Comparison of ENCODE assay signal across 8 mouse cellular contexts in genomic region chr3:136837589-136837988, GRCm38 (mm10).
A peak's percentile ranks its signal among the peaks of the same experiment; 100 is the strongest.
DNase-seq lines count a peak whose midpoint lies in the region; ATAC-seq and TF ChIP-seq lines count a peak whose summit lies in the region.

No protein-coding gene starts in this region.

- no peaks in the 10 kb centered on the region for H3K27me3 ChIP-seq in liver, embryonic 14.5 days (ENCODE audit: control insufficient read depth, insufficient read depth, low read length)

- H3K4me2 ChIP-seq in liver, embryonic 14.5 days (ENCODE audit: low read depth): no peak overlapping the region

- WGBS in liver, embryonic 14.5 days (ENCODE audit: insufficient replicate concordance): 52% methylated on average over 3 of the region's 3 CpGs

- H3K4me1 ChIP-seq in liver, embryonic 14.5 days (replicated peaks; ENCODE audit: control insufficient read depth in 2 of 2, insufficient read depth in 2 of 2, low read length in 1 of 2): peaks cover 0 to 28% of the 10 kb centered on the region in 2 experiments; a peak in 2 of 4 replicates

- H3K36me3 ChIP-seq in liver, embryonic 14.5 days (replicated peaks; ENCODE audit: control insufficient read depth, insufficient read depth, low read depth): no peaks in the 10 kb centered on the region

- no peak for TF ChIP-seq EP300 in liver, embryonic 14.5 days (IDR thresholded peaks at IDR 0.05; ENCODE audit: low read depth)

- peak; percentile 71 for TF ChIP-seq CTCF in liver, embryonic 14.5 days (IDR thresholded peaks at IDR 0.05; ENCODE audit: low read depth)

- H3K9me3 ChIP-seq in liver, embryonic 14.5 days (ENCODE audit: control insufficient read depth, low read length): no peaks in the 10 kb centered on the region

- 0 out of 2 replicates have a peak, but pooled peaks have one; percentile 41 for ATAC-seq in liver, embryonic 14.5 days (ENCODE audit: insufficient read depth)

- H3K9ac ChIP-seq in liver, embryonic 14.5 days (replicated peaks): no peak overlapping the region

- H3K27ac ChIP-seq in liver, embryonic 14.5 days: no peak overlapping the region

- peak; percentile 38 to 43 for DNase-seq in frontal cortex, postnatal 14 days (ENCODE audit: low spot score in 2 of 2)
- no peak for DNase-seq in frontal cortex, postnatal 36 days (ENCODE audit: low spot score in 2 of 2)
- peak; percentile 65 for DNase-seq in right cerebral cortex, postnatal 14 days
- no peak for DNase-seq in right cerebral cortex, postnatal 36 days (ENCODE audit: low spot score in 2 of 2)
- DNase-seq in cerebellum, postnatal 14 days: peak; percentile 68 to 79
- DNase-seq in liver, embryonic 14.5 days (ENCODE audit: low read depth in 3 of 3, low spot score in 3 of 3): peak in 2 of 3 experiments; percentile 16 to 35
- DNase-seq in spleen, postnatal 14 days (ENCODE audit: low spot score in 2 of 2): peak; percentile 22 to 36
- DNase-seq in urinary bladder, postnatal 36 days (ENCODE audit: low spot score in 2 of 2): no peak

- H3K4me3 ChIP-seq in liver, embryonic 14.5 days (ENCODE audit: insufficient read depth in 1 of 2, low read depth in 2 of 2, low read length in 2 of 2): no peak overlapping the region

Comparison
In these comparisons a context has a peak if more than half of its experiments do, and no peak if none do; other contexts are left out.
1. DNase-seq: peak in frontal cortex, postnatal 14 days (2 of 2), right cerebral cortex, postnatal 14 days (single experiment), cerebellum, postnatal 14 days (2 of 2), liver, embryonic 14.5 days (2 of 3) and spleen, postnatal 14 days (2 of 2); none in frontal cortex, postnatal 36 days (0 of 2), right cerebral cortex, postnatal 36 days (0 of 2) and urinary bladder, postnatal 36 days (0 of 2).